8 mouse cellular contexts compared by ENCODE assay signal in the genomic region with DNA sequence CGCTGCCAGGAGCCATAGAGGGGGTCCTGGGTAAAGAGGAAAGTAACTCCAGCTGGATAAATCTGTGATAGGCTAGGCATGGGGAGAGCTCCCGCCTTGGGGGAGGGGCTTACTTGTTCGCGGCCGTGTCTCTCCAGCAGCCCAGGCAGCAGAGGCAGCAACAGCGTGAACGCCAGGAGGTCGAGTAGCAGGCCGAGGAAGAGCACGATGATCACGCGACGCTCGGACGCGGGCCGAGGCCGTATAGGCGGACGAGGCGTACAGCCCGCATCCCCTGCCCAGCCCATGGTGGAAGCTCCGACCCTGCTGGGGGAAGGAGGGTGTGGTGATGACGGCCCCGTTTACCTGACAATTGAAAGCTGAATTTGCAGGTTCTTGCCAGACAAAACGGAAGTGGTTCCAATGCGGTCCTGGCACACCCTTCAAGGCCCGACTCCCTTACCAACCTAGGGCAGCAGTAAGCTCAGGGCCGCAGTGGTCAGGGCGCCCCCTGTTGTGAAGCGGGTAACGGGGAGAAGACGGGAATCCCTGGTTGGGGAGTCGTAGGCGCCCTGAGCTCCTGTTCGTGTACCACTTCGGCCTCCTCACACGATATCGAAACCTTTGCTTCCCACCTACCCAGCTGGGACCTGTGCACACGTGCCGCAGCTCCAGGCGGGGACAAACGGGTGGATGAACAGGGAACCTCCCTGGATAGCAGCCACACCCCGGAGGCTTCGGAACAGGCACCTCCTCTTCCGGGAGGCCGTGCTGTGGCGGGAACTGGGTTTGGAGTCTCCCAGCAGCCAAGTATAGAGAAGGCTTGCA. TPM values are rescaled to one million over a fixed set of nuclear protein-coding genes. Genes with fewer than 3 reads are reported as not detected.
A peak's percentile ranks its signal among the peaks of the same experiment; 100 is the strongest.
DNase-seq lines count a peak whose midpoint lies in the region; ATAC-seq and TF ChIP-seq lines count a peak whose summit lies in the region.

A gene (minus strand): TSS at position 732 of the 807 bp plus-strand sequence.

- peaks cover 79% of the 10 kb centered on the region for H3K36me3 ChIP-seq in embryonic facial prominence, embryonic 15.5 days
- peaks cover 72% of the 10 kb centered on the region for H3K36me3 ChIP-seq in kidney, embryonic 14.5 days (ENCODE audit: control insufficient read depth, insufficient read depth, low read length)
- peaks cover 82% of the 10 kb centered on the region for H3K36me3 ChIP-seq in limb, embryonic 15.5 days

- peak; percentile 40; the same call in 1 of the 2 replicates for TF ChIP-seq CTCF in bone marrow, adult 2 months (IDR thresholded peaks at IDR 0.05; ENCODE audit: control insufficient read depth, insufficient read depth, low read length)

- under 1% methylated on average over 48 of the region's 48 CpGs for WGBS in bone marrow, adult 2 months
- under 1% methylated on average over 48 of the region's 48 CpGs for WGBS in embryonic facial prominence, embryonic 15.5 days
- WGBS in kidney, embryonic 14.5 days: under 1% methylated on average over 48 of the region's 48 CpGs
- WGBS in limb, embryonic 15.5 days: under 1% methylated on average over 48 of the region's 48 CpGs

- peak within 1 kb of the TSS; percentile 65 for H3K27ac ChIP-seq in bone marrow, adult 2 months (ENCODE audit: control insufficient read depth, insufficient read depth, low read depth, low read length, poor library complexity)
- peak within 1 kb of the TSS; percentile 90 for H3K27ac ChIP-seq in embryonic facial prominence, embryonic 15.5 days (replicated peaks)
- H3K27ac ChIP-seq in kidney, embryonic 14.5 days (ENCODE audit: low read depth, low read length): peak within 1 kb of the TSS; percentile 87
- peak within 1 kb of the TSS; percentile 95 for H3K27ac ChIP-seq in limb, embryonic 15.5 days

- peak within 1 kb of the TSS; percentile 92 for H3K4me3 ChIP-seq in bone marrow, adult 2 months (replicated peaks; ENCODE audit: control insufficient read depth, low read depth, low read length)
- peak within 1 kb of the TSS; percentile 58 for H3K4me3 ChIP-seq in embryonic facial prominence, embryonic 15.5 days (replicated peaks)
- H3K4me3 ChIP-seq in kidney, embryonic 14.5 days (ENCODE audit: low read length): peak within 1 kb of the TSS; percentile 70
- H3K4me3 ChIP-seq in limb, embryonic 15.5 days: peak within 1 kb of the TSS; percentile 69

- H3K4me2 ChIP-seq in embryonic facial prominence, embryonic 15.5 days (replicated peaks): peak within 1 kb of the TSS; percentile 88
- peak within 1 kb of the TSS; percentile 97 for H3K4me2 ChIP-seq in kidney, embryonic 14.5 days (replicated peaks; ENCODE audit: low read depth, low read length)
- H3K4me2 ChIP-seq in limb, embryonic 15.5 days: peak within 1 kb of the TSS; percentile 89

- H3K4me1 ChIP-seq in bone marrow, adult 2 months (ENCODE audit: control insufficient read depth, insufficient read depth, low read length): peaks cover 8% of the 10 kb centered on the region; the same call in 1 of the 2 replicates
- H3K4me1 ChIP-seq in embryonic facial prominence, embryonic 15.5 days: peaks cover 37% of the 10 kb centered on the region
- peaks cover 4% of the 10 kb centered on the region; the same call in 1 of the 2 replicates for H3K4me1 ChIP-seq in kidney, embryonic 14.5 days (ENCODE audit: control insufficient read depth, insufficient read depth, low read length)
- peaks cover 32% of the 10 kb centered on the region for H3K4me1 ChIP-seq in limb, embryonic 15.5 days

- peak within 1 kb of the TSS; percentile 75 for H3K9ac ChIP-seq in embryonic facial prominence, embryonic 15.5 days
- H3K9ac ChIP-seq in kidney, embryonic 14.5 days (ENCODE audit: low read depth, low read length): peak within 1 kb of the TSS; percentile 68
- peak within 1 kb of the TSS; percentile 61 for H3K9ac ChIP-seq in limb, embryonic 15.5 days

- peak; percentile 72 for TF ChIP-seq POLR2A in bone marrow, adult 2 months (IDR thresholded peaks at IDR 0.05; ENCODE audit: borderline replicate concordance, control insufficient read depth, low read depth, low read length)

- no peaks in the 10 kb centered on the region for H3K27me3 ChIP-seq in embryonic facial prominence, embryonic 15.5 days
- no peaks in the 10 kb centered on the region for H3K27me3 ChIP-seq in kidney, embryonic 14.5 days (ENCODE audit: control insufficient read depth, insufficient read depth, low read length)
- no peaks in the 10 kb centered on the region for H3K27me3 ChIP-seq in limb, embryonic 15.5 days

- H3K9me3 ChIP-seq in embryonic facial prominence, embryonic 15.5 days (replicated peaks): no peaks in the 10 kb centered on the region
- no peaks in the 10 kb centered on the region for H3K9me3 ChIP-seq in kidney, embryonic 14.5 days (ENCODE audit: control insufficient read depth, low read length)
- H3K9me3 ChIP-seq in limb, embryonic 15.5 days: no peaks in the 10 kb centered on the region

- peak; percentile 90 for DNase-seq in 416B (ENCODE audit: low read depth)
- peak; percentile 84 for DNase-seq in heart, adult 8-10 months (ENCODE audit: low spot score)
- DNase-seq in spleen, postnatal 4 days (ENCODE audit: low spot score in 2 of 2): peak; percentile 77 to 87

- ATAC-seq in embryonic facial prominence, embryonic 15.5 days (ENCODE audit: insufficient number of reproducible peaks, low FRiP score, low TSS enrichment, low read depth): peak; percentile 85
- peak; percentile 90 for ATAC-seq in kidney, embryonic 14.5 days (ENCODE audit: low FRiP score, low TSS enrichment)
- ATAC-seq in limb, embryonic 15.5 days (ENCODE audit: insufficient number of reproducible peaks, low FRiP score, low TSS enrichment, low read depth): peak; percentile 85
- ATAC-seq in monocyte, adult 5-6 weeks (replicated peaks; ENCODE audit: insufficient number of reproducible peaks, low FRiP score, low TSS enrichment, poor library complexity, severe bottlenecking): peak; percentile 72

RNA-seq across cellular contexts. Expression of the gene that starts here (rescaled TPM):
- 31.2 and 77.7 TPM in 2 replicates for polyA plus RNA-seq in bone marrow, adult 2 months (2011; ENCODE audit: insufficient read depth, insufficient read length, low replicate concordance, missing spikeins)
- 126 and 148 TPM in 2 replicates for polyA plus RNA-seq in embryonic facial prominence, embryonic 15.5 days (2015; fragmentation: Nextera tagmentation; extraction: Ambion mirVana)
- total RNA-seq in heart, adult 8-10 months (2022): 10 to 100 TPM in 3 of 4 experiments, 1 to 10 TPM in 1; 8.9 to 15.3 (median 11.0) TPM
- 111 and 125 TPM in 2 replicates for polyA plus RNA-seq in kidney, embryonic 14.5 days (2014; fragmentation: Nextera tagmentation; extraction: Ambion mirVana)
- polyA plus RNA-seq in limb, embryonic 15.5 days (2015; fragmentation: Nextera tagmentation; extraction: Ambion mirVana): 134 and 148 TPM in 2 replicates
- 15.7 to 30.7 TPM (median 20.2 TPM) in 3 replicates for total RNA-seq in monocyte, adult 5-6 weeks (2017)

Comparison
In these comparisons a context has a peak if more than half of its experiments do, and no peak if none do; other contexts are left out.
1. Peak in every context shown above with its lines: DNase-seq, ATAC-seq, H3K4me3 ChIP-seq and H3K27ac ChIP-seq.